Mouse (Mus musculus) ovary, postnatal 14 days (tissue): ENCODE results near the gene Hdac9.
"Not testable (repeated sequence)": the region's sequence is repeated elsewhere in the genome, so short reads cannot be mapped to it uniquely, and the experiment has no call there.

Source experiments
- DNase-seq: peaks from one replicate; pipeline ENCODE4 v3.0.0; 2022; ENCODE audit warnings: low spot score

The Hdac9 gene

DNA sequence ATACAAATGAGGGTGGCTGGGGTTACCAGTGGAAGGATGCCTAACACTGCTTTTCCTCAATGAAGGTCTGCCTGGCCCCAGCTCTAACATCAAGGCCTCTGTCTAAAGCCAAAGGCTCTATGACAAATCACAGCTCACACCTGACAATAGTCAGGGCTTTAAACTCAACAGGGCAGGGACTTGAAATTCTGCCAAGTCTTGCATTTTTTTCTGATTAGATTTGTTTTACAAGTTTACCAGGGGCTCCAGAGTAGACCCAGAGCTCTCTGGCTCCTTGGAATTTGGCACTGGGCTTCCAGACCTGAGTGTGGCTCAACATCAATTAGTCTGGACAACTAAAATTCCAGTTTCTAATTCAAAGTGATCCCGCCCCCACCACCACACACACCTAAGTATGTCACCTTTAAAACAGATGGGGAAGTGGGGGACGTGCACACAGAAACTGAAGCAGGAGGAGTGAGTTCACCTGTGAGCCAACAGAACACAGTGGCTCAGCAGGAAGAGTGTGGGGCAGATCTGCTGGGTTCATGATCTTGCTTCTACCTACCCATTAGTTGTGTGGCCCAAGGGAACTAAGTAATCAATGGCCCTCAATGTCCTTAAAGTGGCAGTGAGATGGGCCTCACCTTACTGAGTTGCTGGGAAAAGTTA, 829.5 kb downstream of the Hdac9 start:
- DNase-seq = no peak

- DNase-seq = no peak
Measured at GRCm38 (mm10) chr12:34076981-34077380, 839.9 kb downstream of the Hdac9 start.

GRCm38 (mm10) chr12:34075805-34076509, 840.9 kb downstream of the Hdac9 start:
- DNase-seq = no peak

- DNase-seq = no peak
Measured at GRCm38 (mm10) chr12:34052508-34052907, 864.4 kb downstream of the Hdac9 start.

DNA sequence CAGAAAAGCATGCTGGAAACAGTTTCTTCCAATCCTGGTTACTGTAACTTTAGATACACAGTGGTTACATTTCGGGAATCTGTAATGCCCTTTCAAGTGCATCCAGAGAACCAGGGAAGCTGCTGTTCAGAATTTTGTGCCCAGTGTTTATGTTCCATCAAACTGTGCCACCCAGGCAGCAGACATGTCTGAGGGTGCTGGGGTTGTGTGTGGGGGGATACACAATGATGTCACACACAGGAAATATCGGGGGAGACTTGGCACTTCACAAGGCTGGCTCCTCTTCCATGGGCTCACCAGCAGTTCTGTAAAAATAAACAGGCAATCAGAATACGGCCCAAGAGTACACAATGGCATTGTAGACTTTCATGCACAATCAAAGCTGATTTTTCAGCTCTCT, 864.9 kb downstream of the Hdac9 start:
- no peak for DNase-seq

- no peak for DNase-seq
Measured at GRCm38 (mm10) chr12:34051112-34051511, 865.8 kb downstream of the Hdac9 start.

- DNase-seq = no peak
Measured at GRCm38 (mm10) chr12:34040949-34041348, 875.9 kb downstream of the Hdac9 start.

GRCm38 (mm10) chr12:34040061-34040460, 876.8 kb downstream of the Hdac9 start:
- no peak for DNase-seq

DNA sequence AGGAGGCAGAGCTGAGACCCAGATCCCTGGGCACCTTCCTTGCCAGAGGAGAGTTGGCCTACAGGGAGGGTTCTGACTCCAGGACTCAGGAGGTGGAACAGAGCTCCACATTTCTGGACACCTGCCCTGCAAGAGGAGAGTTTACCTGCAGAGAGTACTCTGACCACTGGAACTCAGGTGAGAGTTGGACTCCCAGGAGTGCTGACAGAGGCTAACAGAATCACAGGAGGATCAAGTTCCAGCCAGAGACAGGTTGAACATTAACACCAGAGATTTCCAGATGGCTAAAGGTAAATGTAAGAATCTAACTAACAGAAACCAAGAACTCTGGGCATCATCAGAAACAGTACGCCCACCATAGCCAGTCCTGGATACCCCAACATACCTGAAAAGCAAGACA, 907.1 kb downstream of the Hdac9 start:
- not testable (repeated sequence) for DNase-seq
